Mouse (Mus musculus) midbrain, embryonic 16.5 days (tissue): ENCODE measurements around the gene Maco1. TPM values are rescaled to one million over a fixed set of nuclear protein-coding genes. Genes with fewer than 3 reads are reported as not detected.

Source experiments
- ATAC-seq: fragments of 200-750 bp; cut with Nextera tagmentation; 2 replicates; pipeline ENCODE4 v1.8.0; 2017; ENCODE audit warnings: moderate TSS enrichment
- H3K27ac ChIP-seq: fragments of 300-500 bp; sonication (generic); 2 replicates; pipeline ENCODE4 v1.5.1; 2014; ENCODE audit warnings: mild to moderate bottlenecking, low read length, mixed read lengths
- H3K27me3 ChIP-seq: fragments of 300-500 bp; sonication (generic); 2 replicates; pipeline ENCODE4 v1.6.1; 2014; ENCODE audit warnings: low read depth, low read length, mixed read lengths; ENCODE audit not compliant: control insufficient read depth, insufficient read depth
- H3K36me3 ChIP-seq: fragments of 300-500 bp; sonication (generic); 2 replicates; pipeline ENCODE4 v1.6.1; 2014; ENCODE audit warnings: mild to moderate bottlenecking, low read length, moderate library complexity, mixed read lengths; ENCODE audit not compliant: control insufficient read depth, insufficient read depth
- H3K4me1 ChIP-seq: fragments of 300-500 bp; sonication (generic); 2 replicates; pipeline ENCODE4 v1.6.1; 2014; ENCODE audit warnings: mild to moderate bottlenecking, low read length, mixed read lengths; ENCODE audit not compliant: control insufficient read depth, insufficient read depth
- H3K4me2 ChIP-seq: fragments of 300-500 bp; sonication (generic); 2 replicates; pipeline ENCODE4 v1.6.1; 2014; ENCODE audit warnings: mild to moderate bottlenecking, low read length, mixed read lengths
- H3K4me3 ChIP-seq: fragments of 300-500 bp; sonication (generic); 2 replicates; pipeline ENCODE4 v1.5.1; 2014; ENCODE audit warnings: low read depth, mild to moderate bottlenecking, low read length, moderate library complexity, mixed read lengths
- H3K9ac ChIP-seq: fragments of 300-500 bp; sonication (generic); 2 replicates; pipeline ENCODE4 v1.6.1; 2014; ENCODE audit warnings: low read depth, low read length, mixed read lengths
- H3K9me3 ChIP-seq: fragments of 300-500 bp; sonication (generic); replicated peaks from 2 replicates; pipeline ENCODE4 v1.6.1; 2014; ENCODE audit warnings: mild to moderate bottlenecking, low read length, mixed read lengths; ENCODE audit not compliant: control insufficient read depth, poor library complexity, severe bottlenecking
- WGBS: fragments of 180-500 bp; shearing (Covaris S2); extraction: QIAGEN DNeasy Blood & Tissue Kit; methylation state at CpG from one replicate; pipeline ENCODE4 v1.1.7; 2014; 5-methylcytosine and 5-hydroxymethylcytosine counted together
- polyA plus RNA-seq: library from polyadenylated mRNA; unstranded; fragments of >200 nt; fragmentation: Nextera tagmentation; extraction: Ambion mirVana; gene quantifications from 2 replicates; pipeline ENCODE4 v1.2.1, GENCODE M21; 2015

Gene Maco1
- polyA plus RNA-seq, 1 experiment from 2014 or later: 91.3 TPM

GRCm38 (mm10) chr4:134865789-134866188 lies 12.6 kb upstream of the Maco1 start:
- H3K27ac ChIP-seq: no peak overlapping the region
- H3K4me3 ChIP-seq: no peak overlapping the region
- H3K4me2 ChIP-seq: no peak overlapping the region
- H3K27me3 ChIP-seq: peaks cover 11% of the 10 kb centered on the region
- peaks cover 2% of the 10 kb centered on the region; the same call in 1 of the 2 replicates for H3K4me1 ChIP-seq
- H3K36me3 ChIP-seq: no peaks in the 10 kb centered on the region
- H3K9me3 ChIP-seq: no peaks in the 10 kb centered on the region
- WGBS: 94% methylated on average over 5 of the region's 5 CpGs
- no peak overlapping the region for H3K9ac ChIP-seq
- no peak for ATAC-seq

GRCm38 (mm10) chr4:134865340-134865739 lies 12.2 kb upstream of the Maco1 start:
- no peak overlapping the region for H3K4me2 ChIP-seq
- H3K36me3 ChIP-seq: no peaks in the 10 kb centered on the region
- H3K9me3 ChIP-seq: no peaks in the 10 kb centered on the region
- ATAC-seq: no peak
- H3K9ac ChIP-seq: no peak overlapping the region
- H3K4me3 ChIP-seq: no peak overlapping the region
- peaks cover 2% of the 10 kb centered on the region; the same call in 1 of the 2 replicates for H3K4me1 ChIP-seq
- H3K27ac ChIP-seq: no peak overlapping the region
- peaks cover 7% of the 10 kb centered on the region for H3K27me3 ChIP-seq
- 81% methylated on average over 6 of the region's 6 CpGs for WGBS

DNA sequence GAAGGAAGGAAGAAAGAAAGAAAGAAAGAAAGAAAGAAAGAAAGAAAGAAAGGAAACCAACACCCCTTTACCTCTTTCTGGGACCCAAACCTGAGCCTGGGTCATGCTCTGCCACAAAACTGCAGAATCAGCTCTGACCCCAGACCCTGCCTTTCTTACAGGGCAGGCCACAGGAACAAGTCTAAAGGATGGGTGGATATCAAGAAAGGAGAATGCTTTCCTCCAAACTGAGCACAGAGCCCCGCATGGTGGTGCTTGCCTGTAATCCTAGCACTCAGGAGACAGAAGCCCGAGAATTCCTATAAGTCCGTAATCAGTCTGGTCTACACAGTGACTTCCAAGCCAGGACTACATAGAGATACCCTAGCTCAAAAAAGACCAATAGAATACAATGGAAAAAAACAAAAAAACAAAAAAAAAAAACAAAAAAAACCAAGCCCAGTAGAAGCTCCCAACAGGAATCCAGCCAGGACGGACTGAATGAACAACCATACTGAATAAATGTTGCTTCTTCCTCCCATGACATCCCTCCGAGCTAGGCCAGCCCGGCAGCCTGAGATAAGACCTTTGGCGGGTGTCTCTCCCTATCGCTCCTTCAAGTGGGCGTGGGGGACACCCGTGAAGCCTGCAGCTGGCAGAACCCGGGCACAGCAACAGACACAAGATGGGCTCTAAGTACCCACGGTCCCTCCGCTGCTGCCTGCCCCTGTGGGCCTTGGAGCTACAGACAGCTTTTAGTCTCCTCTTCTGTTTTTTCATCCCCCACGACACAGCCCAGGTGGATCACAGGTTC lies 11.0 kb upstream of the Maco1 start, which contains the start of gene Rhd:
Gene Rhd, plus strand, starts transcription at position 600 of the 793 bp plus-strand sequence.
- H3K4me2 ChIP-seq: no peak within 1 kb of the TSS
- peaks cover 6% of the 10 kb centered on the region; the same call in 1 of the 2 replicates for H3K27me3 ChIP-seq
- H3K9ac ChIP-seq: no peak within 1 kb of the TSS
- H3K36me3 ChIP-seq: no peaks in the 10 kb centered on the region
- ATAC-seq: no peak
- H3K4me3 ChIP-seq: no peak within 1 kb of the TSS
- H3K4me1 ChIP-seq: no peaks in the 10 kb centered on the region
- WGBS: 76% methylated on average over 14 of the region's 14 CpGs
- no peaks in the 10 kb centered on the region for H3K9me3 ChIP-seq
- H3K27ac ChIP-seq: no peak within 1 kb of the TSS

DNA sequence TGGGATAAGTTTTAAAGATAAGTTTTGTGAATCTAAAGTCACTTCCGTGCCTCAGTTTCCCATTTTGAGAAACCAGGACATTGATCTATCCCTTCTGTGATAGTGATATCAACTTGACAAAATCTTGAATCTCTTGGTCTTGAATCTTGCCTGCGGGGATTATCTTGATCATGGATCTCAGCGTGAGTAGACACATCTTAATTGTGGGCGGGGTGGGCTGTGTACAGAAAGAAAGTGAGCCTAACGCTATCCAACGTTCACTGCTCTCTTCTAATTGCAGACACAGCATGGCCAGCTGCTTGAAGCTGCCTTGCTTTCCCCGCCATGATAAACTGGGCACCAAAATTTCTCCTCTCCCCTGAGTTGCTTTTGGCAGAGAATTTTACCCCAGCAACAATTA lies 9.9 kb upstream of the Maco1 start:
- WGBS: 81% methylated on average over 7 of the region's 7 CpGs

DNA sequence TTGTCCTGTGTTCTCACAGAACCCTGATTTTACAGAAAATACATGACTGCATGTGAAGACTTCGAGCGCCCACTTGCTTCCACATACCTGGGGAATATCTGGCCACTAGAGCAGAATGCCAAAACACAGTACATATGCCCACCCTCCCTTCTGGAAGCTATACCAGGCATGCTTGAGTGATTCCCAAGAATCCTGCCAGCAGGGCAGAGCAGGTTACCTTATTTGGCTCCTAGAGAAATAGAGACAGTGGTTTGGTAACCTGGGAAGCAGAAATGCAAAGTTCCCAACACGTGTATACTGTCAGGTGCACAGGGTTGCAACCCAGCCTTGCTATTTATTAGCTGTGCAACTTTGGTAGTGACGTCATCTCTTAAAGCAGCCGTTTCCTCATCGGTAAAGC lies 8.7 kb upstream of the Maco1 start:
- H3K4me2 ChIP-seq: no peak overlapping the region
- H3K27ac ChIP-seq: no peak overlapping the region
- H3K36me3 ChIP-seq: no peaks in the 10 kb centered on the region
- no peak overlapping the region for H3K9ac ChIP-seq
- ATAC-seq: no peak
- no peak overlapping the region for H3K4me3 ChIP-seq
- 85% methylated on average over 6 of the region's 6 CpGs for WGBS
- no peaks in the 10 kb centered on the region for H3K27me3 ChIP-seq
- no peaks in the 10 kb centered on the region for H3K9me3 ChIP-seq
- no peaks in the 10 kb centered on the region for H3K4me1 ChIP-seq

More for the DNA sequence above, 9.9 kb upstream of the Maco1 start:
- no peaks in the 10 kb centered on the region for H3K9me3 ChIP-seq
- no peak overlapping the region for H3K9ac ChIP-seq
- H3K4me2 ChIP-seq: no peak overlapping the region
- H3K4me3 ChIP-seq: no peak overlapping the region
- H3K36me3 ChIP-seq: no peaks in the 10 kb centered on the region
- no peaks in the 10 kb centered on the region for H3K4me1 ChIP-seq
- no peak for ATAC-seq
- H3K27me3 ChIP-seq: no peaks in the 10 kb centered on the region
- no peak overlapping the region for H3K27ac ChIP-seq

DNA sequence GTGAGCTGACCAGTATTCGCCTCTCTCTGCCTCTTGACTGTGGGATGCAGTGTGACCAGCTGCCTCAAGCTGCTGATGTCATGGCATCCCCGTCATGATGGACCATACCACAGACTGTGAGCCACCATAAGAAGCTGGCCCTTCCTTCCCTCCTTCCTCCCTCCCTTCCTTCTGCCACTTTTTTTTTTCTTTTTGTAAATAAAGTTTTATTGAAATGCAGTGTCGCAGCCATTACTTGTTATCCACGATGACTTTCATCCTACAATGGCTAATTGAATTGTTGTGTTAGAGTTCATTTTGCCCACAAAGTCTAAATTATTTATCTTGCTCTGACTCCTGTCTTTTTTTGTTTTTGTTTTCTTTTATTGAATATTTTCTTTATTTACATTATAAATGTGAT lies 5.3 kb upstream of the Maco1 start:
- H3K9me3 ChIP-seq: no peaks in the 10 kb centered on the region
- no peaks in the 10 kb centered on the region for H3K4me1 ChIP-seq
- H3K4me2 ChIP-seq: no peak overlapping the region
- H3K36me3 ChIP-seq: no peaks in the 10 kb centered on the region
- H3K27me3 ChIP-seq: peaks cover 3% of the 10 kb centered on the region
- H3K4me3 ChIP-seq: no peak overlapping the region
- H3K27ac ChIP-seq: no peak overlapping the region
- 88% methylated on average over 4 of the region's 4 CpGs for WGBS
- no peak for ATAC-seq
- H3K9ac ChIP-seq: no peak overlapping the region

DNA sequence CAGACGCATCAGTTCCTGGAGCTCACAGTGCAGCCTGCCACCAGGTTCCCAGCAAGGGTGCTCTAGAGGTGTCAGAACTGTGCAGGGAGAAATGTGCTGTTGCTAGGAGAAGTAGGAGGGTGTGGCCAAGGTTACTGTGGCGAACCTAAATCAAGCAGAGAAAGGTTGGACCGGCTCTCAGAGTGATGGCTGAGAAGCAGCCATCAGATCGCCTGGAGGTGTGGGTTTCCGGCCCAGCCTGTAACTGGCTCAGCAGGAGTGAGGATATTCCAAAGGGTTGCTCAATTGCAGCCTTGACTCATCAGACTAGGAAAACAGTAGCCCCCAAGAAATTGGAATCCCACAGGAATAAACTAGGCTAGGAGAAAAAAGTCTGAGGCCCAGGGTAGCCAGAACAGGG lies 3.4 kb upstream of the Maco1 start:
- Histone ChIP-seq H3K36me3 (no peaks in the 10 kb centered on the region), H3K4me1 (peaks cover 4% of the 10 kb centered on the region), H3K4me2 (no peak overlapping the region), H3K9me3 (no peaks in the 10 kb centered on the region), H3K27me3 (peaks cover 3% of the 10 kb centered on the region), H3K27ac (no peak overlapping the region), H3K9ac (no peak overlapping the region), H3K4me3 (no peak overlapping the region)
- 39% methylated on average over 5 of the region's 5 CpGs for WGBS
- no peak for ATAC-seq

DNA sequence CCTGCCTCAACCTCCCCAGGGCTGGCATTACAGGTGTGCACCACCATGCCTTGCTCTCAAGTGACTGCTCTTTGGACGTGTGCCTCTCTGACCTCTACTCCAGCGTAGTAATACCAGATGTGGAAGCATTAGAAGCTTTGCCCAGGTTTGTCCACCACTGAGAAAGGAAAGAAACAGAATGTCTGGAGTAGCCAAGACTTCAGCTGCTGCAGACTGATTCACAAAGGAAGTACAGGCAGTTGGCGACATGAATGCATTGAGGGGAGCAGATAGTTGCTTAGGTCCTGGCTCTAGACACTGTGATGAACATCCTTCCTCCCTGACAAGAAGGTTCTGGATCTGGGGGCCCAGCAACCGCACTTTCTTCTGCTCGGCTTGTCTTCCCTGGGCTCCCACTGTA lies 2.9 kb upstream of the Maco1 start:
- Histone ChIP-seq H3K36me3 (no peaks in the 10 kb centered on the region), H3K27me3 (peaks cover 3% of the 10 kb centered on the region), H3K4me3 (no peak overlapping the region), H3K9ac (no peak overlapping the region), H3K9me3 (no peaks in the 10 kb centered on the region), H3K4me1 (peaks cover 9% of the 10 kb centered on the region), H3K27ac (no peak overlapping the region), H3K4me2 (no peak overlapping the region)
- no peak for ATAC-seq
- 63% methylated on average over 5 of the region's 5 CpGs for WGBS

DNA sequence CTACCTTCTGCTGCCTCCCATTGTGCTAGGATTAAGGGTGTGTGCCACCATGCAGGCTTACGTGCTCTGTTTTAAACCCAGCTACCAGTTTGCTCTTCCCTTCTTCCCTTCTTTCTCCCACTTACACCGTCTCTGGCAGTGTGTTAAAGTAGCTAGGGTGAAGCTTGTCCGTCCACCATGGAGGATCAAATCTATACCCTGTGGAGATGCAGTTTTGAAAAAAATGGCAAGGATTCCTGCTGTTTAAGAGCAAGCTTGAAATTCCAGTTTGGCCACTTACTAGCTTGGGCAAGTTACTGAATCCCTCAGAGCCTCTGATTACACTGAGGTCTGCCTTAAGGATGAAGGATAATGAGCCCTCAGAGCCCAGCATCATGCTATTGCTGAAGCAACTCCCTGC lies 2.2 kb upstream of the Maco1 start:
- Histone ChIP-seq H3K27ac (no peak overlapping the region), H3K9ac (no peak overlapping the region), H3K4me1 (peaks cover 16% of the 10 kb centered on the region), H3K9me3 (no peaks in the 10 kb centered on the region), H3K27me3 (peaks cover 3% of the 10 kb centered on the region), H3K4me2 (no peak overlapping the region), H3K4me3 (no peak overlapping the region), H3K36me3 (no peaks in the 10 kb centered on the region)
- 32% methylated on average over 3 of the region's 3 CpGs for WGBS
- ATAC-seq: no peak
